Mouse (Mus musculus) left cerebral cortex, postnatal 25 days (tissue): ENCODE results near the gene Gpank1. TPM values are rescaled to one million over a fixed set of nuclear protein-coding genes. Genes with fewer than 3 reads are reported as not detected.
"Not testable (repeated sequence)": the region's sequence is repeated elsewhere in the genome, so short reads cannot be mapped to it uniquely, and the experiment has no call there.

ENCODE experiments used
- DNase-seq, 2 experiments: peaks; one replicate each; pipeline ENCODE4 v3.0.0; 2022; ENCODE audit warnings: low spot score in 2 of 2, mixed read lengths in 1 of 2
- intact Hi-C: fragments of 180-260 bp; cut with DNase I; formaldehyde crosslinking; loops from one replicate; pipeline ENCODE4 v1.15.1; 2025
- total RNA-seq, 2 experiments: library from RNA; stranded (reverse); gene quantifications; 2 replicates each; pipeline ENCODE4 v1.2.3; 2021

The Gpank1 gene
- total RNA-seq, 2 experiments from 2014 or later: 13.1 to 15.2 TPM

- intact Hi-C loops: no loop called here
Observed at GRCm38 (mm10) chr17:35096597-35096996, 24.7 kb upstream of the Gpank1 start.

GRCm38 (mm10) chr17:35097164-35097655 is 24.0 kb upstream of the Gpank1 start:
- peak; percentile 41 to 82 for DNase-seq
- intact Hi-C loops: no loop called here

More at GRCm38 (mm10) chr17:35096597-35096996, 24.7 kb upstream of the Gpank1 start:
- DNase-seq: no peak

- intact Hi-C loops: no loop called here
Observed at GRCm38 (mm10) chr17:35100196-35100765, 21.0 kb upstream of the Gpank1 start.

GRCm38 (mm10) chr17:35101161-35101560 is 20.1 kb upstream of the Gpank1 start:
- intact Hi-C loops: no loop called here
- DNase-seq: no peak

More at GRCm38 (mm10) chr17:35100196-35100765, 21.0 kb upstream of the Gpank1 start:
- no peak for DNase-seq

GRCm38 (mm10) chr17:35102299-35102698 is 19.0 kb upstream of the Gpank1 start:
- no peak for DNase-seq
- intact Hi-C loops: no loop called here

GRCm38 (mm10) chr17:35103221-35103690 is 18.0 kb upstream of the Gpank1 start:
- no peak for DNase-seq
- intact Hi-C loops: no loop called here

GRCm38 (mm10) chr17:35104079-35104478 is 17.2 kb upstream of the Gpank1 start:
- DNase-seq: no peak
- intact Hi-C loops: no loop called here

GRCm38 (mm10) chr17:35104754-35105153 is 16.5 kb upstream of the Gpank1 start:
- DNase-seq: no peak
- intact Hi-C loops: no loop called here

GRCm38 (mm10) chr17:35105740-35106389 is 15.4 kb upstream of the Gpank1 start:
- intact Hi-C loops: loop anchor here (1.0 kb wide), 1 partner anchor 85 kb away; no protein-coding TSS in a partner anchor
- peak in 1 of 2 experiments; percentile 40 for DNase-seq

GRCm38 (mm10) chr17:35106522-35106921 is 14.7 kb upstream of the Gpank1 start:
- intact Hi-C loops: loop anchor here (1.0 kb wide), 1 partner anchor 85 kb away; no protein-coding TSS in a partner anchor
- no peak for DNase-seq

- intact Hi-C loops: no loop called here
- no peak for DNase-seq
Observed at GRCm38 (mm10) chr17:35108097-35108496, 13.2 kb upstream of the Gpank1 start, which contains the start of gene Ly6g5c. Gene Ly6g5c (plus strand): TSS chr17:35108279.

GRCm38 (mm10) chr17:35111774-35112173 is 9.5 kb upstream of the Gpank1 start:
- intact Hi-C loops: no loop called here
- no peak for DNase-seq

GRCm38 (mm10) chr17:35115046-35116019 is 5.9 kb upstream of the Gpank1 start, which contains the start of gene Ly6g5b:
Gene Ly6g5b (minus strand): TSS chr17:35115428.
- intact Hi-C loops: no loop called here

GRCm38 (mm10) chr17:35120745-35121142 is 511 bp upstream of the Gpank1 start:
- peak in 1 of 2 experiments; percentile 31 for DNase-seq
- intact Hi-C loops: loop anchor here (1.0 to 5.0 kb wide), 2 partner anchors 116 to 223 kb away; partner anchors contain the start of genes C2 and Ehmt2

More at GRCm38 (mm10) chr17:35115046-35116019, 5.9 kb upstream of the Gpank1 start, which contains the start of gene Ly6g5b:
- no peak for DNase-seq

- peak; percentile 77 to 81 for DNase-seq
- intact Hi-C loops: loop anchor here (1.0 to 5.0 kb wide), 2 partner anchors 114 to 225 kb away; partner anchors contain the start of genes C2 and Ehmt2
Observed at GRCm38 (mm10) chr17:35121871-35122303, 632 bp downstream of the Gpank1 start, which contains the start of gene Csnk2b. Gene Csnk2b (minus strand): TSS chr17:35122053.

GRCm38 (mm10) chr17:35123287-35123686 is 2.0 kb downstream of the Gpank1 start:
- DNase-seq: not testable (repeated sequence)
- intact Hi-C loops: loop anchor here (5.0 kb wide), 1 partner anchor 226 kb away; the partner anchor contains the start of genes C2 and Ehmt2

- DNase-seq: not testable (repeated sequence)
- intact Hi-C loops: loop anchor here (5.0 kb wide), 1 partner anchor 227 kb away; the partner anchor contains the start of genes C2 and Ehmt2
Observed at GRCm38 (mm10) chr17:35124261-35124896, 3.1 kb downstream of the Gpank1 start.

GRCm38 (mm10) chr17:35125081-35125480 is 3.8 kb downstream of the Gpank1 start:
- intact Hi-C loops: no loop called here
- DNase-seq: no peak
